Mouse (Mus musculus) liver, postnatal 0 days (tissue): ENCODE data around the gene Gipc3. TPM values are rescaled to one million over a fixed set of nuclear protein-coding genes. Genes with fewer than 3 reads are reported as not detected.
A peak's percentile ranks its signal among the peaks of the same experiment; 100 is the strongest.

Source experiments
- ATAC-seq: fragments of 200-750 bp; cut with Nextera tagmentation; 2 replicates; pipeline ENCODE4 v1.8.0; 2017; ENCODE audit warnings: mild to moderate bottlenecking, moderate library complexity
- DNase-seq: peaks from one replicate; pipeline ENCODE4 v3.0.0-alpha.2; 2016
- H3K27ac ChIP-seq: fragments of 300-500 bp; sonication (generic); 2 replicates; pipeline ENCODE4 v1.5.1; 2014; ENCODE audit warnings: antibody characterized with exemption, moderate library complexity, mild to moderate bottlenecking, low read depth
- H3K27me3 ChIP-seq: fragments of 300-500 bp; sonication (generic); 2 replicates; pipeline ENCODE4 v1.6.1; 2014; ENCODE audit warnings: low read length, control low read depth, mixed read lengths; ENCODE audit not compliant: insufficient read depth
- H3K36me3 ChIP-seq: fragments of 300-500 bp; sonication (generic); replicated peaks from 2 replicates; pipeline ENCODE4 v1.6.1; 2014; ENCODE audit warnings: mild to moderate bottlenecking, control low read depth, low read length, moderate library complexity, mixed read lengths; ENCODE audit not compliant: insufficient read depth
- H3K4me1 ChIP-seq: fragments of 300-500 bp; sonication (generic); 2 replicates; pipeline ENCODE4 v1.6.1; 2014; ENCODE audit warnings: antibody characterized with exemption, mild to moderate bottlenecking, control low read depth; ENCODE audit not compliant: insufficient read depth
- H3K4me2 ChIP-seq: fragments of 300-500 bp; sonication (generic); 2 replicates; pipeline ENCODE4 v1.6.1; 2014; ENCODE audit warnings: low read depth, mild to moderate bottlenecking, low read length, moderate library complexity, mixed read lengths
- H3K4me3 ChIP-seq: fragments of 300-500 bp; sonication (generic); 2 replicates; pipeline ENCODE4 v1.5.1; 2014; ENCODE audit warnings: low read depth, low read length
- H3K9ac ChIP-seq: fragments of 300-500 bp; sonication (generic); replicated peaks from 2 replicates; pipeline ENCODE4 v1.6.1; 2014; ENCODE audit warnings: mild to moderate bottlenecking, moderate library complexity
- H3K9me3 ChIP-seq: fragments of 300-500 bp; sonication (generic); 2 replicates; pipeline ENCODE4 v1.6.1; 2016; ENCODE audit warnings: mild to moderate bottlenecking, control low read depth, low read length, mixed read lengths
- CTCF ChIP-seq: sonication (generic); IDR thresholded peaks from 2 replicates; pipeline ENCODE4 v1.5.1; 2016; ENCODE audit warnings: antibody characterized with exemption, low read depth
- EP300 ChIP-seq: IDR thresholded peaks from 2 replicates; pipeline ENCODE4 v1.6.1; 2016; ENCODE audit warnings: antibody characterized with exemption, low read depth, mild to moderate bottlenecking
- WGBS: fragments of 180-500 bp; shearing (Covaris S2); extraction: QIAGEN DNeasy Blood & Tissue Kit; methylation state at CpG from one replicate; pipeline ENCODE4 v1.1.7; 2014; ENCODE audit not compliant: insufficient replicate concordance; 5-methylcytosine and 5-hydroxymethylcytosine counted together
- polyA plus RNA-seq: library from polyadenylated mRNA; unstranded; fragments of >200 nt; fragmentation: Nextera tagmentation; extraction: Ambion mirVana; gene quantifications from 2 replicates; pipeline ENCODE4 v1.2.1, GENCODE M21; 2015

The Gipc3 gene
- polyA plus RNA-seq, 1 experiment from 2014 or later, result 0.02 TPM

- no peak for TF ChIP-seq CTCF
- TF ChIP-seq EP300, result no peak
- 68% methylated on average over 29 of the region's 29 CpGs for WGBS
- H3K4me2 ChIP-seq, result no peak overlapping the region
Observed at GRCm38 (mm10) chr10:81332277-81332676, 10.8 kb downstream of the Gipc3 start.

DNA sequence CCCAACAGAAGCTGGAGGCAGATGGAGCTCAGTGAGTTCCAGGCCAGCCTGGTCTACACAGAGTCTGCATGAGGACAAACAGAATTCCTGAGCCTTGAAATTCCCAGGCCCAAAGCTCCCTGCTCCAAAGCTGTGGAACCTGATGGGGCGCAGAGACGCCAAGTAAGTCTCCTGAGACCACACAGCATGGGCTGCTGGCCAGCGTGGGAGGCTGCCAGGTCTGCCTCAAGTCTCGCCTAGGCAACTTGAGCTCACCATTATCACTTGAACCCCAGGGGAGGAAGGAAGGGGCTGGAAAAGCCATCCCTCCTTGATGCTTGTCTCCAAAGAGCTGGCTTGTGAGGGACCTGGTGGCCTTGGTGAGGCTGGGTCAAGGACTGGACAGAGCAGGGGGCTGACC lies 13.1 kb downstream of the Gipc3 start:
- H3K4me2 ChIP-seq, result 0 out of 2 replicates have a peak overlapping the region, but pooled peaks have one; percentile 7
- H3K4me1 ChIP-seq, result peaks cover 8% of the 10 kb centered on the region; the same call in 1 of the 2 replicates
- H3K4me3 ChIP-seq, result no peak overlapping the region

More at GRCm38 (mm10) chr10:81332277-81332676, 10.8 kb downstream of the Gipc3 start:
- no peak overlapping the region for H3K27ac ChIP-seq
- H3K9me3 ChIP-seq, result no peaks in the 10 kb centered on the region
- ATAC-seq (no peak), DNase-seq (no peak)
- peaks cover 8% of the 10 kb centered on the region; the same call in 1 of the 2 replicates for H3K4me1 ChIP-seq
- H3K9ac ChIP-seq, result no peak overlapping the region
- H3K36me3 ChIP-seq, result no peaks in the 10 kb centered on the region
- no peak overlapping the region for H3K4me3 ChIP-seq
- H3K27me3 ChIP-seq, result 0 out of 2 replicates have a peak, but pooled peaks cover 3% of the 10 kb centered on the region

GRCm38 (mm10) chr10:81329194-81329975 lies 13.7 kb downstream of the Gipc3 start:
- TF ChIP-seq CTCF (no peak), EP300 (no peak)
- Histone ChIP-seq H3K9me3 (no peaks in the 10 kb centered on the region), H3K4me1 (peaks cover 8% of the 10 kb centered on the region; the same call in 1 of the 2 replicates), H3K36me3 (peaks cover 25% of the 10 kb centered on the region), H3K4me2 (peak overlapping the region; percentile 36; the same call in 1 of the 2 replicates), H3K27ac (peak overlapping the region; percentile 69), H3K27me3 (0 out of 2 replicates have a peak, but pooled peaks cover 3% of the 10 kb centered on the region), H3K9ac (no peak overlapping the region), H3K4me3 (0 out of 2 replicates have a peak overlapping the region, but pooled peaks have one; percentile 4)
- WGBS, result 53% methylated on average over 10 of the region's 10 CpGs
- DNase-seq (no peak), ATAC-seq (no peak)

More for the DNA sequence above, 13.1 kb downstream of the Gipc3 start:
- H3K27ac ChIP-seq, result peak overlapping the region; percentile 69
- no peak for ATAC-seq
- WGBS, result 58% methylated on average over 4 of the region's 4 CpGs
- 0 out of 2 replicates have a peak, but pooled peaks cover 3% of the 10 kb centered on the region for H3K27me3 ChIP-seq
- no peak overlapping the region for H3K9ac ChIP-seq
- no peaks in the 10 kb centered on the region for H3K9me3 ChIP-seq
- DNase-seq, result no peak
- TF ChIP-seq CTCF (no peak), EP300 (no peak)
- H3K36me3 ChIP-seq, result peaks cover 20% of the 10 kb centered on the region

DNA sequence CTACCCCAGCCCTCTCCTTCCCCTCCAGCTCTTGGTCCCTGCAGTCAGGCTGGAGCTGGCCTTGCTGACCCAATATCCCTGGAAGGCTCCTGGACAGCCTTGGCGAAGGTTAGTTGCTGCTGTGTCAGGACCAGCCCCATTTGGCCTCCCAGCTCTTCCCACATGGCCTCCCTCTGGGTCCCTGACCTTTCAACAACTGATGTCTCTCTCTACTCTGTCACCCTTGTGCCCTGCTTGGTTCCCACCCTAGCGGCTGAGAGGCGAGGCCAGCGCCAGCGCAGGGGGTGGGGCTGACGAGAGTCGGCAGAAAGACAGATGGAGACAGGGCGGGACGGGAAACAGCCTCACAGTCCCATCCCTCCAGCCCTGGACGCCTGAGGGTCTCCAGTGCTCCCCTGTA lies 14.7 kb downstream of the Gipc3 start, which contains the start of gene Tbxa2r:
Gene Tbxa2r (plus strand): TSS at position 346 of the 400 bp plus-strand sequence.
- Histone ChIP-seq H3K4me2 (peak within 1 kb of the TSS; percentile 36; the same call in 1 of the 2 replicates), H3K27ac (peak within 1 kb of the TSS; percentile 69), H3K9ac (0 out of 2 replicates have a peak within 1 kb of the TSS, but pooled peaks have one; percentile 2), H3K36me3 (peaks cover 35% of the 10 kb centered on the region), H3K9me3 (no peaks in the 10 kb centered on the region), H3K27me3 (0 out of 2 replicates have a peak, but pooled peaks cover 3% of the 10 kb centered on the region), H3K4me3 (0 out of 2 replicates have a peak within 1 kb of the TSS, but pooled peaks have one; percentile 4), H3K4me1 (peaks cover 8% of the 10 kb centered on the region; the same call in 1 of the 2 replicates)
- ATAC-seq (peak; percentile 35), DNase-seq (no peak)
- no peak for TF ChIP-seq EP300
- peak; percentile 23 for TF ChIP-seq CTCF
- WGBS, result 17% methylated on average over 10 of the region's 10 CpGs

DNA sequence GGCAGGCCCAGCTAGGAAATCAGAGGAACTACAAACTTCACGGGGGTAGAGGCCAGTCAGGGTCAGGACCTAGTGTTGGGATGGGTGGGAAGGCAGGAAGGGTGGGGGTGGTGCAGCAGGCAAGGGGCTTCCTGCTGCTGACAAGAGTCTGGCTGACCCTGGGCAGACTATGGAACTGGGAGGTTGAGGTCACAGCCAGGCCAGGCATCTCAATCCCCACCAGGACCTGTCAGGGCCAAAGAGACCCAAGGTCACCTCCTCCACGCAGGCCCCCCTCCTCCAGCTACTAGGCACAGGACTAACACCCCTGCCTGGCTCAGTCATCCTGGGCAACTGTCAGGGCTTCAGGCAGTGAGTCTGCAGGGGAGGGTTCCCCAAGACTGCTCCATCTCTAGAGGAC lies 15.1 kb downstream of the Gipc3 start:
- 14% methylated on average over 2 of the region's 2 CpGs for WGBS

DNA sequence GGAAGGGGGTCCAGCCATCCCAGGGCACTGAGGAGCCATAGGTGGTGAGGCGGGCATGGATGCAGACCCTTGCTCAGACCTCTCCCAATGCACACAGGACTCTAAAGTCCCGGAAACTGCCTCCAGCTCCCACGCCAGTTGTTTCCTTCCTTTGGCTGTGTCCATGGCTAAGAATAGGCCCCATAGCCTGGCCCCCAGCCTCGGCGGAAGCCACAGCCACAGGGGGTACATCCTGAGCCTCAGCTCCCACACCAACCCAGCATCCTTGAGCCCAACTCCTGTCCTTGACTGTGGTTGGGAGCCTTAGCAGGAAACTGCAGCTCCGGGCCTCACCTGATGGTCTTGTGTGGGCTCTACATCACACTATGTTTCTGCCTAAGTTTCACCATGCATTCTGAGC lies 16.2 kb downstream of the Gipc3 start:
- no peak for TF ChIP-seq CTCF
- TF ChIP-seq EP300, result peak; percentile 52; the same call in 1 of the 2 replicates
- peaks cover 12% of the 10 kb centered on the region; the same call in 1 of the 2 replicates for H3K4me1 ChIP-seq
- ATAC-seq (peak; percentile 37), DNase-seq (no peak)
- no peak overlapping the region for H3K4me2 ChIP-seq
- H3K9me3 ChIP-seq, result no peaks in the 10 kb centered on the region
- H3K27me3 ChIP-seq, result no peaks in the 10 kb centered on the region
- H3K9ac ChIP-seq, result no peak overlapping the region
- WGBS, result 35% methylated on average over 6 of the region's 6 CpGs
- H3K36me3 ChIP-seq, result peaks cover 44% of the 10 kb centered on the region
- no peak overlapping the region for H3K4me3 ChIP-seq
- H3K27ac ChIP-seq, result peak overlapping the region; percentile 56

More for the DNA sequence above, 15.1 kb downstream of the Gipc3 start:
- TF ChIP-seq EP300, result no peak
- TF ChIP-seq CTCF, result no peak
- DNase-seq (no peak), ATAC-seq (peak; percentile 19)
- Histone ChIP-seq H3K4me3 (no peak overlapping the region), H3K9me3 (no peaks in the 10 kb centered on the region), H3K27me3 (0 out of 2 replicates have a peak, but pooled peaks cover 3% of the 10 kb centered on the region), H3K4me1 (peaks cover 8% of the 10 kb centered on the region; the same call in 1 of the 2 replicates), H3K36me3 (peaks cover 39% of the 10 kb centered on the region), H3K4me2 (no peak overlapping the region), H3K27ac (peak overlapping the region; percentile 55; the same call in 1 of the 2 replicates), H3K9ac (no peak overlapping the region)
